ENCODE assay signal across 9 mouse cellular contexts in the genomic region with DNA sequence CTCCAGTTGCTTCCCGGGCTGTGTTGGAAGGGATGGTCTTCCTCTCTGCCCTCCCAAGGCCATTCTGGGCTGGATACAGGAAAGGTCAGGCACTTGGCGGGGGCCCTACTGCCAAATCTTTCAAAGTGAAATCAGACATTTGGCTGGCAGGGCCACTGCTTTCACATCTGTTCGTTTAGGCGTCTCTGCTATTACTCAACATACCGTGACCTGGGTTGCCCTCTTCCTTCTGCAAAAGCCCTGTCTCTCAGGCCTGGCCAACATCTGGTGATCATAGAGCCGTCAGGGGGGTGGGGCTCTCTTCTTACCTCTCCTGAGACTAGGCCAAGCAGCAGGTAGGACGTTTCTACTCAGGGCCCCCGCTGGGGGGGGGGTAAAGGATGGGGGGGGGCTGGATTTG. TPM values are rescaled to one million over a fixed set of nuclear protein-coding genes. Genes with fewer than 3 reads are reported as not detected.
A peak's percentile ranks its signal among the peaks of the same experiment; 100 is the strongest.
DNase-seq lines count a peak whose midpoint lies in the region; ATAC-seq lines count a peak whose summit lies in the region.
"Had no signal": no experiment of that assay in that cellular context is flagged by ENCODE, and none has a peak within 500 bp of the region (broad histone marks: within the 10 kb centered on the region; RNA-seq: fewer than 3 reads in every experiment).

No protein-coding gene starts in this region.

- H3K27me3 ChIP-seq in hindbrain, embryonic 14.5 days (ENCODE audit: control insufficient read depth, insufficient read depth, low read length): no peaks in the 10 kb centered on the region
- H3K27me3 ChIP-seq: liver, embryonic 15.5 days had no signal

- no peak overlapping the region for H3K9ac ChIP-seq in hindbrain, embryonic 14.5 days
- H3K9ac ChIP-seq: liver, embryonic 15.5 days had no signal

- no peak for ATAC-seq in hindbrain, embryonic 14.5 days (ENCODE audit: low FRiP score)

- DNase-seq in 3134 (ENCODE audit: extremely low read depth, insufficient read length, low spot score): peak; percentile 75
- DNase-seq in adrenal gland, adult (ENCODE audit: inconsistent age in 2 of 2, low spot score in 1 of 2): peak; percentile 92 to 96
- peak; percentile 79 to 85 for DNase-seq in gastrocnemius, adult 8-10 months (ENCODE audit: low spot score in 2 of 2)
- DNase-seq in lung, adult 18-20 months: peak; percentile 80 to 86
- peak; percentile 70 for DNase-seq in testis, postnatal 10 days (ENCODE audit: low spot score)
- DNase-seq in frontal cortex, postnatal 14 days (ENCODE audit: low spot score in 2 of 2): no peak
- DNase-seq in left cerebral cortex, postnatal 25 days (ENCODE audit: low spot score in 2 of 2): no peak
- DNase-seq in hindbrain, embryonic 14.5 days (ENCODE audit: low spot score): no peak

- intact Hi-C loops in left cerebral cortex, postnatal 25 days (cut with DNase I): no loop called here

- no peaks in the 10 kb centered on the region for H3K4me1 ChIP-seq in hindbrain, embryonic 14.5 days (replicated peaks; ENCODE audit: control insufficient read depth, insufficient read depth, low read length)

- no peak overlapping the region for H3K27ac ChIP-seq in hindbrain, embryonic 14.5 days
- H3K27ac ChIP-seq: liver, embryonic 15.5 days had no signal

- no peaks in the 10 kb centered on the region for H3K9me3 ChIP-seq in hindbrain, embryonic 14.5 days (ENCODE audit: control insufficient read depth, low read length)
- H3K9me3 ChIP-seq: liver, embryonic 15.5 days had no signal

- H3K4me2 ChIP-seq in hindbrain, embryonic 14.5 days (replicated peaks): no peak overlapping the region
- H3K4me2 ChIP-seq: liver, embryonic 15.5 days had no signal

- no peaks in the 10 kb centered on the region for H3K36me3 ChIP-seq in hindbrain, embryonic 14.5 days (replicated peaks; ENCODE audit: control insufficient read depth, insufficient read depth)
- H3K36me3 ChIP-seq: liver, embryonic 15.5 days had no signal

- 49% methylated on average over 8 of the region's 8 CpGs for WGBS in hindbrain, embryonic 14.5 days

- H3K4me3 ChIP-seq in hindbrain, embryonic 14.5 days (replicated peaks; ENCODE audit: low read length): no peak overlapping the region
- H3K4me3 ChIP-seq: liver, embryonic 15.5 days had no signal

RNA-seq across cellular contexts. Expression of a gene that starts 10.5 kb away (rescaled TPM):
- total RNA-seq in gastrocnemius, adult 8-10 months (2022): 1 to 10 TPM; 1.2 to 2.8 (median 1.7) TPM
- 1 to 10 TPM; 3.5 to 5.2 TPM for total RNA-seq in left cerebral cortex, postnatal 25 days (2021)
- polyA plus RNA-seq in hindbrain, embryonic 14.5 days (2014; fragmentation: Nextera tagmentation; extraction: Ambion mirVana): 4.9 and 6.3 TPM in 2 replicates

Comparison
In these comparisons a context has a peak if more than half of its experiments do, and no peak if none do; other contexts are left out.
1. DNase-seq: peak in 3134 (single experiment), adrenal gland, adult (2 of 2), gastrocnemius, adult 8-10 months (2 of 2), lung, adult 18-20 months (2 of 2) and testis, postnatal 10 days (single experiment); none in frontal cortex, postnatal 14 days (0 of 2), left cerebral cortex, postnatal 25 days (0 of 2) and hindbrain, embryonic 14.5 days (single experiment).